Mouse (Mus musculus) right cerebral cortex, adult 2 months (tissue): ENCODE results near the gene Bmp6.

Experiments
- DNase-seq, 2 experiments: peaks; one replicate each; pipeline ENCODE4 v3.0.0; 2021 to 2022; ENCODE audit warnings: low spot score in 2 of 2

The Bmp6 gene

GRCm38 (mm10) chr13:38344713-38345430 lies at the start of gene Bmp6:
Bmp6 (plus strand) TSS chr13:38345107.
- DNase-seq: peak; percentile 77 to 86

GRCm38 (mm10) chr13:38296166-38296565 lies 48.7 kb upstream of the Bmp6 start:
- DNase-seq: no peak

- DNase-seq: no peak
Measured at GRCm38 (mm10) chr13:38296601-38297000, 48.3 kb upstream of the Bmp6 start.

GRCm38 (mm10) chr13:38311125-38311524 lies 33.8 kb upstream of the Bmp6 start:
- no peak for DNase-seq

GRCm38 (mm10) chr13:38312357-38313040 lies 32.4 kb upstream of the Bmp6 start:
- no peak for DNase-seq

- DNase-seq: no peak
Measured at GRCm38 (mm10) chr13:38314590-38314989, 30.3 kb upstream of the Bmp6 start.

GRCm38 (mm10) chr13:38318418-38318817 lies 26.5 kb upstream of the Bmp6 start:
- DNase-seq: no peak

- peak in 1 of 2 experiments; percentile 19 for DNase-seq
Measured at GRCm38 (mm10) chr13:38320354-38320753, 24.6 kb upstream of the Bmp6 start.

GRCm38 (mm10) chr13:38324452-38324851 lies 20.5 kb upstream of the Bmp6 start:
- no peak for DNase-seq

GRCm38 (mm10) chr13:38327377-38327776 lies 17.5 kb upstream of the Bmp6 start:
- no peak for DNase-seq

GRCm38 (mm10) chr13:38333496-38333895 lies 11.4 kb upstream of the Bmp6 start:
- no peak for DNase-seq

- DNase-seq: peak; percentile 39 to 57
Measured at GRCm38 (mm10) chr13:38342598-38342997, 2.3 kb upstream of the Bmp6 start.

GRCm38 (mm10) chr13:38343202-38343601 lies 1.7 kb upstream of the Bmp6 start:
- DNase-seq: no peak

- no peak for DNase-seq
Measured at GRCm38 (mm10) chr13:38345431-38345820, 519 bp downstream of the Bmp6 start.

- no peak for DNase-seq
Measured at GRCm38 (mm10) chr13:38346096-38346915, 1.4 kb downstream of the Bmp6 start.

- DNase-seq: no peak
Measured at GRCm38 (mm10) chr13:38347021-38347774, 2.3 kb downstream of the Bmp6 start.

GRCm38 (mm10) chr13:38347775-38348135 lies 2.8 kb downstream of the Bmp6 start:
- DNase-seq: no peak

- no peak for DNase-seq
Measured at GRCm38 (mm10) chr13:38349046-38349445, 4.1 kb downstream of the Bmp6 start.

- no peak for DNase-seq
Measured at GRCm38 (mm10) chr13:38349818-38350217, 4.9 kb downstream of the Bmp6 start.

- DNase-seq: no peak
Measured at GRCm38 (mm10) chr13:38351996-38352395, 7.1 kb downstream of the Bmp6 start.

- DNase-seq: peak; percentile 12 to 17
Measured at GRCm38 (mm10) chr13:38352986-38353385, 8.1 kb downstream of the Bmp6 start.
